Mouse (Mus musculus) bone marrow, adult 2 months (tissue): ENCODE measurements at regions not wholly inside any gene's neighbourhood (a gene's known extent, or its start where the extent isn't known, plus 50 kb on each side); places are given as distances from the start of the nearest gene placed in this dataset.

Experiments
- H3K27ac ChIP-seq: fragments of 200-500 bp; 2 replicates; pipeline ENCODE4 v1.5.1; 2012; ENCODE audit warnings: low read depth, mild to moderate bottlenecking, control low read depth, inconsistent platforms, low read length; ENCODE audit not compliant: control insufficient read depth, poor library complexity, insufficient read depth
- H3K4me1 ChIP-seq: fragments of 200-500 bp; 2 replicates; pipeline ENCODE4 v1.6.1; 2011; ENCODE audit warnings: low read length; ENCODE audit not compliant: control insufficient read depth, insufficient read depth
- H3K4me3 ChIP-seq: fragments of 200-500 bp; replicated peaks from 2 replicates; pipeline ENCODE3; 2011; ENCODE audit warnings: mild to moderate bottlenecking, low read depth, low read length, control low read depth; ENCODE audit not compliant: control insufficient read depth
- CTCF ChIP-seq: fragments of 200-500 bp; IDR thresholded peaks from 2 replicates; pipeline ENCODE4 v1.5.1; 2011; ENCODE audit warnings: low read length, control low read depth; ENCODE audit not compliant: control insufficient read depth, insufficient read depth
- POLR2A ChIP-seq: fragments of 200-500 bp; IDR thresholded peaks from 2 replicates; pipeline ENCODE4 v1.6.1; 2011; ENCODE audit warnings: low read depth, mild to moderate bottlenecking, control low read depth, low read length, borderline replicate concordance; ENCODE audit not compliant: control insufficient read depth
- WGBS: fragments of 180-500 bp; shearing (Covaris S2); methylation state at CpG from one replicate; pipeline ENCODE4 v1.1.7; 2018; 5-methylcytosine and 5-hydroxymethylcytosine counted together

DNA sequence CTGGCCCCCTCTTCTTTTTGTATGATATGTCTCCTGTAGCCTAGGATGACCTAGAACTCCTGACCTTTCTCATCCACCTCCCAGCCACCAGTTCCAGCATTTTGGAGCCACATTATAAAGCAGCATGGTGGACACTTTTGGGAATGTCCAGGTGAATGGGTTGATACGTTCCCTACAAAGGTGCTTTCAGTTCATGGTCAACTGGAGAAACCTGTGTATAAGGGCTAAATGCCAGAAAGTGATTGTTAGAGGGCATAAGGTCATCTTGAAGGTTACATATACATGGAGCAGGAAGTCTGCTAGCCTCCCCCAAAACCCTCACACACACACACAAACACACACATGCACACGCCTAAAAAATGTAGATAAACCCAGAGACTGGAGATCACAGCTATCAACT, 86.1 kb upstream of the Tbx3 start:
- TF ChIP-seq POLR2A (no peak), CTCF (no peak)
- no peak overlapping the region for H3K4me3 ChIP-seq
- H3K4me1 ChIP-seq = no peaks in the 10 kb centered on the region
- H3K27ac ChIP-seq = no peak overlapping the region
- 60% methylated on average over 2 of the region's 2 CpGs for WGBS

- Histone ChIP-seq H3K27ac (no peak overlapping the region), H3K4me3 (no peak overlapping the region), H3K4me1 (no peaks in the 10 kb centered on the region)
- WGBS = 79% methylated on average over 5 of the region's 5 CpGs
- no peak for TF ChIP-seq CTCF
Observed at GRCm38 (mm10) chr5:119584914-119585313, 85.6 kb upstream of the Tbx3 start.

- Histone ChIP-seq H3K4me3 (no peak overlapping the region), H3K4me1 (no peaks in the 10 kb centered on the region), H3K27ac (no peak overlapping the region)
- 82% methylated on average over 12 of the region's 12 CpGs for WGBS
- no peak for TF ChIP-seq POLR2A
- TF ChIP-seq CTCF = no peak
Observed at GRCm38 (mm10) chr5:119586391-119587058, 83.9 kb upstream of the Tbx3 start.

GRCm38 (mm10) chr5:119587239-119587811, 83.1 kb upstream of the Tbx3 start:
- TF ChIP-seq CTCF (no peak), POLR2A (no peak)
- Histone ChIP-seq H3K4me3 (no peak overlapping the region), H3K27ac (no peak overlapping the region), H3K4me1 (no peaks in the 10 kb centered on the region)
- 81% methylated on average over 12 of the region's 12 CpGs for WGBS

- H3K27ac ChIP-seq = no peak overlapping the region; the same call in 1 of the 2 replicates
- no peak overlapping the region for H3K4me3 ChIP-seq
- TF ChIP-seq POLR2A = no peak
- no peak for TF ChIP-seq CTCF
- H3K4me1 ChIP-seq = no peaks in the 10 kb centered on the region
- 42% methylated on average over 9 of the region's 9 CpGs for WGBS
Observed at GRCm38 (mm10) chr5:119588340-119589272, 81.9 kb upstream of the Tbx3 start.

DNA sequence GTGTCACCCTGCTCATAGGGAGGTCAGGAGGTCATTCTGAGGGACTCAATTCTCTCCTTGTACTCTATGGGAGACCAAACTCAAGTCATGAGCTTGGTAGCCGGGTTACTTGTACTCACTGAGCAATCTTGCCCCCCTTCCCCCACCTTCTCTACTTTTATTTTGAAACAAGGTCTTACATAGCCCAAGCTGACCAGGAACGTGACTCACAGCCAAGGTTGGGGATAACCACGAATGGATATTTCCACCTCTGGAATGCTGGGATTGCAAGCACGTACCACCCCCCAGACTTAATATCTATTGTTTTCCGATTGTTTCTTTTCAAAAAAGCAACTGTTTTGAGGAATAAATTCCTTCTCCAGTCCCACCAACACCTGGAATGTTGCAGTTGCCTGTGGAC, 79.2 kb upstream of the Tbx3 start:
- H3K4me3 ChIP-seq = no peak overlapping the region
- WGBS = 72% methylated on average over 5 of the region's 5 CpGs
- H3K4me1 ChIP-seq = no peaks in the 10 kb centered on the region
- no peak overlapping the region for H3K27ac ChIP-seq
- no peak for TF ChIP-seq POLR2A
- TF ChIP-seq CTCF = no peak

DNA sequence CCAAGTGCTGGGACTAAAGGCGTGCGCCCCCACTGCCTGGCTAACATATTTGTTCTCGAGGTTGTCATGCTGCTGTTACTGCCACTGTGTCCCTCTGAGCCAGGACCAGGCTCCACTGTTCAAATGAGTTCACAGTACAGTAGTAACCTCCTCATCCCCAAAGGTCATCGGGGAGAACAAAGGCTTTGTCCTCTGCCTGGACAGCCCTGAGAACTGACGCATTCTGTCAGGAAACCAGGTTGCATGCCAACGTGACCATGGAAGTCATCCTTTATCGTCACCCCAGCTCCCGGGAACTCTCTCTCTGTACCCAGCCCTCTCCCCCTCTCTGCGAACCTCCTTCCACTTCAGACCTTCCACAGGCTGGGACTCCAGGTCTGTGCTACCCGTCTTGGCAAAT, 77.6 kb upstream of the Tbx3 start:
- Histone ChIP-seq H3K4me3 (no peak overlapping the region), H3K4me1 (no peaks in the 10 kb centered on the region), H3K27ac (no peak overlapping the region)
- TF ChIP-seq POLR2A (no peak), CTCF (no peak)
- 82% methylated on average over 10 of the region's 10 CpGs for WGBS

GRCm38 (mm10) chr5:119594541-119594940, 75.9 kb upstream of the Tbx3 start:
- WGBS = 75% methylated on average over 8 of the region's 8 CpGs
- H3K4me1 ChIP-seq = no peaks in the 10 kb centered on the region
- no peak overlapping the region for H3K27ac ChIP-seq
- no peak for TF ChIP-seq POLR2A
- no peak for TF ChIP-seq CTCF
- H3K4me3 ChIP-seq = no peak overlapping the region
